Mouse (Mus musculus) forebrain, embryonic 11.5 days (tissue): ENCODE measurements at regions not wholly inside any gene's neighbourhood (a gene's known extent, or its start where the extent isn't known, plus 50 kb on each side); places are given as distances from the start of the nearest gene placed in this dataset.
A peak's percentile ranks its signal among the peaks of the same experiment; 100 is the strongest.

Experiments used
- ATAC-seq: fragments of 200-750 bp; cut with Nextera tagmentation; replicated peaks from 2 replicates; pipeline ENCODE4 v1.8.0; 2017; ENCODE audit warnings: moderate TSS enrichment; ENCODE audit not compliant: low FRiP score
- DNase-seq: peaks from one replicate; pipeline ENCODE4 v3.0.0-alpha.2; 2017; ENCODE audit warnings: low spot score
- H3K27ac ChIP-seq: fragments of 300-500 bp; sonication (generic); 2 replicates; pipeline ENCODE4 v1.5.1; 2014; ENCODE audit warnings: low read depth, low read length
- H3K27me3 ChIP-seq: fragments of 300-500 bp; sonication (generic); 2 replicates; pipeline ENCODE4 v1.6.1; 2014; ENCODE audit warnings: mild to moderate bottlenecking, low read length, mixed read lengths; ENCODE audit not compliant: control insufficient read depth, insufficient read depth
- H3K36me3 ChIP-seq: fragments of 300-500 bp; sonication (generic); 2 replicates; pipeline ENCODE4 v1.6.1; 2014; ENCODE audit warnings: mild to moderate bottlenecking, low read length, moderate library complexity, mixed read lengths; ENCODE audit not compliant: control insufficient read depth, insufficient read depth
- H3K4me1 ChIP-seq: fragments of 300-500 bp; sonication (generic); replicated peaks from 2 replicates; pipeline ENCODE4 v1.6.1; 2014; ENCODE audit warnings: low read length, mixed read lengths; ENCODE audit not compliant: control insufficient read depth, insufficient read depth
- H3K4me2 ChIP-seq: fragments of 300-500 bp; sonication (generic); 2 replicates; pipeline ENCODE4 v1.6.1; 2014; ENCODE audit warnings: low read depth, mild to moderate bottlenecking, low read length, moderate library complexity, mixed read lengths; ENCODE audit not compliant: severe bottlenecking
- H3K4me3 ChIP-seq: fragments of 300-500 bp; sonication (generic); 2 replicates; pipeline ENCODE4 v1.5.1; 2014; ENCODE audit warnings: low read depth, low read length
- H3K9ac ChIP-seq: fragments of 300-500 bp; sonication (generic); 2 replicates; pipeline ENCODE4 v1.6.1; 2014; ENCODE audit warnings: low read length
- H3K9me3 ChIP-seq: fragments of 300-500 bp; sonication (generic); 2 replicates; pipeline ENCODE4 v1.6.1; 2016; ENCODE audit warnings: low read length, mixed read lengths; ENCODE audit not compliant: control insufficient read depth
- WGBS: fragments of 180-500 bp; shearing (Covaris S2); extraction: QIAGEN DNeasy Blood & Tissue Kit; methylation state at CpG from one replicate; pipeline ENCODE4 v1.1.7; 2014; 5-methylcytosine and 5-hydroxymethylcytosine counted together

DNA sequence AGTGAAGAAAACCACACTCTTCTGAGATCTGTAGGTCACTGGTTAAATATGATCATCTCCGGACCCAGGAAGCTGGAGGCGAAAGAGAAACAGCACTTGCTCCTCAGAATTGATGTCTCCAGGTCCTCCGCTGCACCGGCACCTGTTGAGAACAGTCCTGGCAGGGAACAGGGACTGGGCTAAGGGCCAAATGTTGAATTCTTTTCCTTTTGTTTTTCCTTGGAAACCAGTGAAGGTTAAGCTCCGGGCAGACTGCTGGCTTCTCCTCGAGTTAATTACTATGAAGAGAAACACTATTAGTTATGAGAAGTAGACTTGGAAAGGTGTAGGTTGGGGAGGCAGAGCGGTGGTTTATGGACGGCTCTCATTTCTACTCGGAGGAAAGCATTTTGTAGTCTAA is 242.7 kb downstream of the Rngtt start:
- DNase-seq (no peak), ATAC-seq (no peak)
- Histone ChIP-seq H3K27me3 (no peaks in the 10 kb centered on the region), H3K4me1 (peaks cover 17% of the 10 kb centered on the region; the same call in 1 of the 2 replicates), H3K9ac (no peak overlapping the region), H3K36me3 (no peaks in the 10 kb centered on the region), H3K9me3 (no peaks in the 10 kb centered on the region), H3K4me3 (no peak overlapping the region), H3K27ac (no peak overlapping the region), H3K4me2 (no peak overlapping the region)
- 68% methylated on average over 9 of the region's 9 CpGs for WGBS

GRCm38 (mm10) chr4:33554606-33555005 is 244.5 kb downstream of the Rngtt start:
- H3K27ac ChIP-seq = no peak overlapping the region
- H3K4me3 ChIP-seq = no peak overlapping the region
- no peaks in the 10 kb centered on the region for H3K27me3 ChIP-seq
- ATAC-seq (no peak), DNase-seq (no peak)
- peaks cover 13% of the 10 kb centered on the region; the same call in 1 of the 2 replicates for H3K4me1 ChIP-seq
- no peak overlapping the region for H3K4me2 ChIP-seq
- H3K9ac ChIP-seq = no peak overlapping the region
- H3K36me3 ChIP-seq = no peaks in the 10 kb centered on the region
- H3K9me3 ChIP-seq = no peaks in the 10 kb centered on the region
- WGBS = 43% methylated on average over 6 of the region's 6 CpGs

GRCm38 (mm10) chr4:33555231-33555933 is 245.3 kb downstream of the Rngtt start:
- H3K27me3 ChIP-seq = no peaks in the 10 kb centered on the region
- 0 out of 2 replicates have a peak, but pooled peaks have one; percentile 40 for ATAC-seq
- no peaks in the 10 kb centered on the region for H3K36me3 ChIP-seq
- H3K27ac ChIP-seq = no peak overlapping the region
- H3K4me1 ChIP-seq = peaks cover 8% of the 10 kb centered on the region; the same call in 1 of the 2 replicates
- H3K9ac ChIP-seq = no peak overlapping the region
- no peak overlapping the region for H3K4me3 ChIP-seq
- peak; percentile 53 for DNase-seq
- 3% methylated on average over 14 of the region's 14 CpGs for WGBS
- peak overlapping the region; percentile 26; the same call in 1 of the 2 replicates for H3K4me2 ChIP-seq
- no peaks in the 10 kb centered on the region for H3K9me3 ChIP-seq

GRCm38 (mm10) chr4:33555966-33556365 is 245.9 kb downstream of the Rngtt start:
- 0 out of 2 replicates have a peak overlapping the region, but pooled peaks have one; percentile 1 for H3K4me2 ChIP-seq
- peaks cover 8% of the 10 kb centered on the region; the same call in 1 of the 2 replicates for H3K4me1 ChIP-seq

GRCm38 (mm10) chr4:33556661-33557540 is 246.8 kb downstream of the Rngtt start:
- Histone ChIP-seq H3K4me1 (peaks cover 8% of the 10 kb centered on the region; the same call in 1 of the 2 replicates), H3K27ac (no peak overlapping the region), H3K4me3 (no peak overlapping the region), H3K27me3 (no peaks in the 10 kb centered on the region), H3K4me2 (no peak overlapping the region), H3K9me3 (no peaks in the 10 kb centered on the region), H3K9ac (no peak overlapping the region), H3K36me3 (no peaks in the 10 kb centered on the region)
- WGBS = 83% methylated on average over 12 of the region's 12 CpGs
- ATAC-seq = no peak
- DNase-seq = no peak

More at GRCm38 (mm10) chr4:33555966-33556365, 245.9 kb downstream of the Rngtt start:
- ATAC-seq = 0 out of 2 replicates have a peak, but pooled peaks have one; percentile 13
- DNase-seq = no peak
- Histone ChIP-seq H3K36me3 (no peaks in the 10 kb centered on the region), H3K9me3 (no peaks in the 10 kb centered on the region), H3K27ac (no peak overlapping the region), H3K27me3 (no peaks in the 10 kb centered on the region), H3K9ac (no peak overlapping the region), H3K4me3 (no peak overlapping the region)
- 20% methylated on average over 12 of the region's 12 CpGs for WGBS

GRCm38 (mm10) chr4:33570274-33570673 is 260.2 kb downstream of the Rngtt start:
- DNase-seq = no peak
- 81% methylated on average over 5 of the region's 5 CpGs for WGBS
- no peak overlapping the region for H3K27ac ChIP-seq
- ATAC-seq = no peak
- no peak overlapping the region for H3K4me3 ChIP-seq
- no peaks in the 10 kb centered on the region for H3K36me3 ChIP-seq
- H3K4me1 ChIP-seq = no peaks in the 10 kb centered on the region
- H3K9me3 ChIP-seq = no peaks in the 10 kb centered on the region
- no peaks in the 10 kb centered on the region for H3K27me3 ChIP-seq
- H3K4me2 ChIP-seq = no peak overlapping the region
- no peak overlapping the region for H3K9ac ChIP-seq

DNA sequence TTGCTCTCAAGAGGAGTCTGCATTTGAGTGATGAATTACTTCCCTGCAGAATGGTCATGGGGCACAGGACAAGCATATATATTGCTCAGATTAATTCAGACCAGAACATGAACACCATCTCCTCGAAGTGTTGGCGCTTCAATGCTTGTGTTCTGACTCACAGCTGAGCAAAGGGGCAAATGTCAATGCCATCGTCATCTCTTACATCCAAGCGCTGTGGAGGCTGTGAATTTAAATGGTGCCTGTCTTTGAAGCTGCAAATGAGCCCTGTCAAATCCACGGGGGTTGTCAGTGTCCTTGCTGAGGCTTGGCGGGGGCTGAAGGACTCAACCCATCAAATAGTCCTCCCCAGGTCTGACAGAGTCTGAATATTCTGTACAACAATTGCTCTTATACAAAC is 261.2 kb downstream of the Rngtt start:
- H3K4me2 ChIP-seq = no peak overlapping the region
- H3K27ac ChIP-seq = no peak overlapping the region
- no peaks in the 10 kb centered on the region for H3K9me3 ChIP-seq
- no peak overlapping the region for H3K4me3 ChIP-seq
- 72% methylated on average over 6 of the region's 6 CpGs for WGBS
- no peaks in the 10 kb centered on the region for H3K36me3 ChIP-seq
- H3K27me3 ChIP-seq = no peaks in the 10 kb centered on the region
- no peak overlapping the region for H3K9ac ChIP-seq
- H3K4me1 ChIP-seq = no peaks in the 10 kb centered on the region
- DNase-seq (no peak), ATAC-seq (no peak)

DNA sequence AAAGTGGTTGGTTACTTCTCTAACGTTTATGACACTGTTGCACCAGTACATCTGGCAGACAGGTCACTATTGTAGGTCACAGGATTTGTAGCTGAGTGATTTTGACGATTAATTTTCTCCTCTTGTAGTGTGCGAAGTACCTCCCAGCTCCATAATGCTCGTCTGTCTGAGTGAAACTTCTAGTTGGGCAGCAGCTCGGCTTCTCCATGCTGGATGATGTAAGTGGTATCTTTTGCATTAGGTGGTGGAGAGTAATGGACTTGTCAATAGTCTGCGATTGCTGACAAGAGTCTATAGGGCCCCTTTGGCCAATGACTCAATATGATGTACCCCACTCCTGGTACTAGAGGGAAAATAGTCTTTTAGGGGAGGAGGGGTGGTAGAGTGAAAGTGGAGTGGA is 267.5 kb downstream of the Rngtt start:
- Histone ChIP-seq H3K4me2 (no peak overlapping the region), H3K27me3 (no peaks in the 10 kb centered on the region), H3K9ac (no peak overlapping the region), H3K9me3 (peaks cover 5% of the 10 kb centered on the region; the same call in 1 of the 2 replicates), H3K4me3 (no peak overlapping the region), H3K27ac (no peak overlapping the region), H3K36me3 (no peaks in the 10 kb centered on the region), H3K4me1 (no peaks in the 10 kb centered on the region)
- ATAC-seq (no peak), DNase-seq (no peak)
- WGBS = 90% methylated on average over 6 of the region's 6 CpGs
